Mouse (Mus musculus): ENCODE data around the gene Xpo4.

Xpo4 gene

GRCm38 (mm10) chr14:57607500-57607899 lies 57.7 kb downstream of the Xpo4 start:
- WGBS: 3% methylated on average over 1 of the region's 1 CpGs

GRCm38 (mm10) chr14:57606663-57607365 lies 58.4 kb downstream of the Xpo4 start:
- 52% methylated on average over 8 of the region's 8 CpGs for WGBS

GRCm38 (mm10) chr14:57593279-57593678 lies 72.0 kb downstream of the Xpo4 start:
- 90% methylated on average over 5 of the region's 5 CpGs for WGBS

DNA sequence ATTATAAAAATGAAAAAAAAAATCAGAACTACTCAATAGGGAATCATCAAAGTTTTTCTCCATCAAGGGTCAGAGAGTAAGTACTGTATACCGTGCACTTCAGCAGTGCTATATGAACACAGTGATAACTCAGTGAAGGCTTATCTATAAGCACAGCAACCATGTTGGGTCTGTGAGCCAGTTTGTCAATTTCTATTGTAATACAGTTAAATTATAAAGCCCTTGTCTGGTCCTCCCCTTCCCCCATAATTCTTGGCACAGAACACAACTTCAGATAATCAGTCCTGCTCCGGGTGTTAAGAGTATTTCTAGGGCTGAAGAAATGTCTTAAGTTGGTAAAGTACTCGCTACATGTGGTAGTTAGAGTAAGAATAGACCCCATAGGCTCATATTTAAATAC lies 73.4 kb downstream of the Xpo4 start:
- WGBS: 97% methylated on average over 3 of the region's 3 CpGs

DNA sequence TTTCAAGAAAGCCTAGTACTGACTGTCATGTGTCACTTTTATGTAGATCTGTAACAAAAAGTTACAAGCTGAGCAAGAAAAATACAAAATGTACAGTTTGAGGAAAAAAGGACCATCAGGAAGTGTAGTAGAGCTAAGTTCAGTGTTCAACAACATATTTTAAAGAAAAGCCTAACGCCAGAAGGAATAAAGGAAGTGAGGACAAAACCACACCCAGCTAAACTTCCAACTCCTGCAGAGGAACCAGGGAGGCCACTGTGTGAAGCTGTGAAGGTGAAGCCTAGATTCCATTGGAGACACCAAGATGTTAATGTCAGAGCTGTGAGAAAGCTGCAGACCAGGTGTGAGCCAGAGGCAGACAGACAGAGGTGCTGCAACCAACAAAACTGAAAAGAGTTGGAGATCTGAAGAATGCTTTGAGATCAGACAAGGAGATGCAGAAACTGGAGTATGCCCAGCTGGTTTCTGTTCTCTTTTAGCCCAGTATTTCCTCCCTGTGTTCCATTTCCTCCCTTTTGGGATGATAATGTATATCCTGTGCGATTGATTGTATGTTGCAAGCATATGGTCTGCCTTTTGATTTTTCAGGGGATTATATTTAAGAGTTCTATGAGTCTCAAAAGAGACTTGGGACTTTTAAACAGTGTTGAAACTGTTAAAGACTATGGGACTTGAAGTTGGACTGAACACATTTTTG lies 88.7 kb downstream of the Xpo4 start:
- WGBS: 83% methylated on average over 2 of the region's 2 CpGs

DNA sequence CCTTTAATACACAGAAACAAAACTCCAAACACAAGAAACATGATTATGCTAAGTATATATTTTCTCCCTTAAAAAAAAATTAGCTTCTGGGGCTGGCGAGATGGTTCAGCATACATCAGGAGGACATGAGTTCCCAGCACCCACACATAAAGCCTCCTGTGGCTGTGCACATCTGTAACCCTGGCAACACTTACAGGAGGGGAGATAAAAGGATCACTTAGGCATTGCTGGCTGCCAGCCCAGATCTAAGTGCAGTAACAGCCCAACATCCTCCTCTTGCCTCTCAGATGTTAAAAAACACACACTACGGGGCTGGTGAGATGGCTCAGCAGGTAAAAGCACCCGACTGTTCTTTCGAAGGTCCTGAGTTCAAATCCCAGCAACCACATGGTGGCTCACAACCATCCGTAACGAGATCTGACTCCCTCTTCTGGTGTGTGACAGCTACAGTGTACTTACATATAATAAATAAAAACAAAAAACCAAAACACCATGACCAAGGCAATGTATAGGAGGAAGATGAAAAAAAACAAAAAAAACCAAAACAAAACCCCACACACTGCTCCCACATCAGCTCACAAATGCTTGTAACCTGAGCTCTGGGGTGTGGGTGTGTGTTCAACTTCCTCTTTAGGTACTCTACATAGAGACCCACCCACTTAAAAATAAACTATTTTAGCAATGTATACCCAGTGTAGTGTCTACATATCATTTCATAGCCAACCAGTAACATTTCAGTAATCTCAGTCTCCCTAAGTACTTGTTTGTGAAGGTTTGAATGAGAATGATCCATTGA lies 90.2 kb downstream of the Xpo4 start:
- 69% methylated on average over 6 of the region's 6 CpGs for WGBS

DNA sequence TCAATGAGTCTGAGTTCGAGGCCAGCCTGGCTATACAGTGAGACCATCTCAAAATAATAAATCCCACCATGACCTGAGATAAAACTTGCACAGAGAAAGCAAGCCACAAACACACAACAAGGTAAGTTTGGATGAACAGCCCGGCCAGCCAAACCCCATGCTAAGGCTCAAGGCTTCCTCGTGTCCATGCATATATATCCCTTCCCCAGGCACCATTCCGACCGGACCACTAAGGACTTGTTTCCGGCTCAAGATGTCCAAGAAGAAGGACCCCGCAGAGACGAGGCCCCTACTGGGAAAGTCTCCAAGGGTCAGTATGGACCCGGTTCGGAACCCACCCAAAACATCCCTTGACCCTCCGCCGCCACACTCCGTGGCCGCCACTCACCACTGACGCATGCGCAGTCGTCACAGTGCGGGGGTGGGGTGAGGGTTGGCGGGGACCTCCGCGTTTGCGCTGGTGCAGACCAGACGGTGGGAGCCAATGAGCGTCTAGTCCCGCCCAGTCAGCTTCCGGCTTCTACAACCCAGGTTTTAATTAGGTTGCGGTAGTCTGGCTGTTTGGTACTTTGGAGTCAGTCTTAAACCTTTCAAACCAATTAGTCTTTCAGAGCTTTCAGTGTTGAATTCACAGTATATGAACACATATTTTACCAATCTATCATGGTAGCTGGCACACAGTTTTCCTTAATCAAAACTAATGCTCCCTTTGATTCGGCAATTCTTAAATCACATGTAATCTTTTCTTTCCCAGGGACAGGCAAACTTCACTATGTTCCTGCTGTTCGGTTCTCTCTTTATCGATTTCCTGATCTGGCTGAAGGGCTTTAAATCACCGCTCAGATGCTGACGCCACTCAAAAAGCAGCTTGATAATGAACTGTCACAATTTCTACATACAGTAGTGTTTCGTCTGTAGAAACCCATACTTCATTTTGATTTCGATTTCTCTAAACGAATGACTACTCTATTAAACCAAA lies 93.8 kb downstream of the Xpo4 start, which contains the start of gene Eef1akmt1:
Gene Eef1akmt1, minus strand, starts transcription at position 458 of the 979 bp plus-strand sequence.
- WGBS: 4% methylated on average over 35 of the region's 35 CpGs

DNA sequence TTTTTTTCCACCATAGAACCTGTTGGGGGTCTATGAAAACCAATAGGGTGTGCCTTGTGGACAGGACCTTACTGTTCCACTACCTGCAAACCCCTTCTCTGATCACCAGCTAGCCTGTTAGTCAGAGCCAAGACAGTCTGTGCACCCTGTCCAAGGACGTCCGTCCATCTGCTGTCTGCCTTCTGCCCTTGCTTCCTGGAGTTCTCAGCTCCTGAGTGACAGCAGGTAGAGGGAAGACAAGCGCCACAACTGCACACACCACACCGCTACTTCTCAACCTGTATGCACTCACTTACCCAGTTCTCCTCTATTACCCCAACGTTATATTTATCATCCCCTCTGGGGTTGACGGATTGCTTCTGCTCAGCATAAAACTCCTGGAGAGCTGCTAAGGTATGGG lies 99.6 kb downstream of the Xpo4 start:
- WGBS: 91% methylated on average over 6 of the region's 6 CpGs

DNA sequence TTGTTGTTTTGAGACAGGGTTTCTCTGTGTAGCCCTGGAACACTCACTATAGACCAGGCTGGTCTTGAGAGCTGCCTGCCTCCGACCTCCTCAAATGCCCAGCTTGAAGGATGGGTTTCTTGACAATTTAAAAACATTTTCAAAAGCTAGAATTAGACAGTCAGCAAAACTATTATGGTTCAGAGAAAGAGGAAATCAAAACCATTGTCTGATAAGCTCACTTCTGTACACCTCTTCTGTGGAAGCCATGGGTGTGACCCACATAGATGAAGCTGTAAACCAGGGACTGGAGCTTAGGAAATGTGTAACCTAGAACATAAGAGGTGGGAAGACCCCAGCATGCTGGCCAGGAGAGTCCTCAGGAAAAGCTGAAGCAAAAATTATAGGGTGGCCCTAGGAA lies 108.3 kb downstream of the Xpo4 start:
- 98% methylated on average over 1 of the region's 1 CpGs for WGBS

- WGBS: 73% methylated on average over 7 of the region's 7 CpGs
These were observed 109.7 kb downstream of the Xpo4 start for GRCm38 (mm10) chr14:57555471-57556070.

DNA sequence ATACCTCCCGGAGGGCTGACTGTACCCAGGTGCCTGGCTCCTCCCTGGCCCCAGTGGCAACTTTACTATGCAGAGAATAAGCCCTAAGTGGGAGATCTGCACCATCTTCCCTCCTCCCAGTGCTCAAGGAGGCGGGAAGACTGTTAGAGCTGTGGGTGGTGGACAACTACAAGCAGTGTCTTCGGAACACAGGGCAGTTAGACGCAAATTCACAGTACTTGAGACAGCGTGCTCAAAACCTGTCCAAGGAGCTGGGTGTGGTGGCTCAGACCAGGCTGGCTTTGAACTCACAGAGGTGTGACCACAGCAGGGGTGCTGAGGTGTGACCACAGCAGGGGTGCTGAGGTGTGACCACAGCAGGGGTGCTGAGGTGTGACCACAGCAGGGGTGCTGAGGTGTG lies 110.8 kb downstream of the Xpo4 start:
- 77% methylated on average over 5 of the region's 5 CpGs for WGBS

DNA sequence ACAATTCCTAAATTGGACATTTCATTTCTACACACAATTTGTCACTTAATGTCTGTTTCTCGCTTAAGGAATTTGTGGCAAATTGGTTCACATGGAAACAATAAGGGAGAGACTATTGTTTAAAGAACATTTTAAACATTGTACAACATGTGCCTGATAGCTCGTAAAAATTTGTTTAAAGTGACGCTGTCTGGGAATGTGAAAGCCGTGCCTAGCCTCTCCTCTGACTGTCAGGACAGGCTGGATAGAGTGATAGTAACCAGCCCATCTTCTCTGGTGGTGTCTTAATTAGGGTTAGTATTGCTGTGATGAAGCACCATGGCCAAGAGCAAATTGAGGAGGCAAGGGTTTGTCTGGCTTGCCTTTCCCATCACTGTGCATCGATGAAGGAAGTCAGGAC lies 118.2 kb downstream of the Xpo4 start:
- WGBS: 83% methylated on average over 5 of the region's 5 CpGs

GRCm38 (mm10) chr14:57546557-57547021 lies 118.6 kb downstream of the Xpo4 start:
- 41% methylated on average over 13 of the region's 13 CpGs for WGBS

DNA sequence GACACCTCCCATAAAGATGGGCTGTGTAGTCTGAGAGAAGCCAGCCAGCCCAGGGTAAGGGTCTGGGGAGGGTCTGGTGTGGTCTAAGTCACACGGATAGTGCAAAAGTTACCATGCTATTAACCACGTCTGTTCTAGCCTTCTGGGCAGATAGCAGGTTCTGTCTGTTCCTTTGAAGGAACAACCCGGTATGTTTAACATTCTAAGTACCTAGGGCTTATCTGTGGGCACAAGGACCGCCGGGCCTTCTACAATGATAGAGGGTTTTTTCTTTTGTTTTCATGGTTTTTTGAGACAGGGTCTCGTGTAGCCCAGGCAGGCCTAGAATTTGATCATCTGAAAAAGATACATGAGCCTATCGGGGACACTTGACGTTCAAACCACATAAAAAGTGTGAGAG lies 119.1 kb downstream of the Xpo4 start:
- WGBS: 90% methylated on average over 8 of the region's 8 CpGs

DNA sequence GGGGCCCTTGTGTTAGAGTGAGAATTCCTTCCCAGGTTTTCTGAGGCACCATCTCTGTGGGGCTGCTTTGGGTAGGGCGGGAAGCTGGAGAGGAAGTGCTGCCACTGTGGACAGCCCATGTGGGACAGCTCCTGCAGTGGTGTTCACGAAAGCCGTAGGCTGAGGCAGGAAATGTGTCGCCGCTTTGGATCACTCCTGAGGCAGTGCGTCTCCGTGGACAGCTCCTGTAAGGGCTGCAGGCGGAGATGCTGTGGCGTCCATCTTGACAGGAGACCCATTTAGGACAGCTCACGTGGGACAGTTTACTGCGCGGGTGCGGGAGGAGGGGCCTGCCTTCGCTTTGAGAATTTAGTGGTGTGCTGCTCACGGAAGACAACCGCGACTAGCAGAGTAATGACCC lies 119.7 kb downstream of the Xpo4 start:
- 84% methylated on average over 17 of the region's 17 CpGs for WGBS

- 93% methylated on average over 13 of the region's 13 CpGs for WGBS
These were observed 121.7 kb downstream of the Xpo4 start for GRCm38 (mm10) chr14:57543420-57544039.

GRCm38 (mm10) chr14:57542231-57542630 lies 123.0 kb downstream of the Xpo4 start:
- WGBS: 72% methylated on average over 34 of the region's 34 CpGs

DNA sequence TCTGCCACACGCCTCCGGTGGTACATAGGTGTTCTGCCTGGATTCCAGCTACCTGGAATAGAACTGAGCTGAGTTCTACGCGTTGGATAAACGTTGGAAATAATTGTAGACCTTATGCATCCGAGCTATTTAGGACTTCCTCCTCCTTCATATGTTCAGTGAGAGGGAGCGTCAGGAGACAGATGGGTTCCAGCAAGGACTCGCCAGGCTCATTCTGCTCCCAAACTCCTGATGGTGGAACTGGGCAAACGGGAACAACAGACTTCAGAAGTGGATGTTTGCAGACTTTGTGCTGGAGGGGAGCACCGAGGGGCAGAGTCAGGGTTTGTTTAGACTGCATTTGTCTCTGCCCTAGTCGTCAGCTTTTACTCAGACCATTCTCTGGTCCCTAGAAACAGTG lies 124.5 kb downstream of the Xpo4 start:
- WGBS: 49% methylated on average over 11 of the region's 11 CpGs

DNA sequence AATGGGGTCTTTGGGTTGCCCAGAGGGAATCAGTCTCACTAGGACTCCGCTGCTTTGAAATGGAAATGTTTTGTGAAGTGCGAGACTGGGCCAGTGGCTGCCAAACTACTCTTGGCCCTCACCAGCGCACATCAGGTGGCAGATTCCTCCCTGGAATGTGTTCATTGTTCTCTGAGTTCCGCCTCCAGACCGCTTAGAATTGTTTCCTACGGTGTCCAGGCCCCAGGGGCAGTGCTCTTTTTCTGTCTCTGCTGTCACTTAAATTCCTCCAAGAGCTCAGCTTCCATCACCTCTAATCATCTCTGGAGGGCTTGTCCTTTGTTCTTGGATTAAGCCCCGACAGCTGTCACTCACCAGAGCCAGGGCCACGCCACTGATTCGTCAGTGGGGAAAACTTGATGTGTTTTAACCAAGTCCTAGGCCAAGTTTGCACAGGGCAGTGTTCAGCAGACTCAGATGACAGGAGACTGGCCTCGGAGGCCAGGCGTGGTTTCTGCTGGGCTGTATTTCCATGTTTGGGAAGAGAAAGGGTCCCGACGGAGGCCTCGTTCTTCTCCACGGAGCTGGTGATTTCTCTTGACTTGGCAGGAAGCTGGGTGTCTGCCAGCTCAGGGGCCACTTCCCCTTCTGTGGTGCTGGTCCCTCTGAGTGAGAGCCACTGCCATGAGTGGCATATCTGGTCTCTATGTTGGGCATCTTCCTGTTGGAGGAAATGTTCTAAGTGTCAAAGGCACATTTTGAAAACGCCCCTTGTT lies 127.8 kb downstream of the Xpo4 start:
- 56% methylated on average over 16 of the region's 16 CpGs for WGBS

- WGBS: 69% methylated on average over 9 of the region's 9 CpGs
These were observed 128.4 kb downstream of the Xpo4 start for GRCm38 (mm10) chr14:57536820-57537219.

All from cerebral cortex, adult 2 months (tissue).